Mouse (Mus musculus) kidney, embryonic 16.5 days (tissue): ENCODE data around the gene Gm8165. TPM values are rescaled to one million over a fixed set of nuclear protein-coding genes. Genes with fewer than 3 reads are reported as not detected.
"Not testable (repeated sequence)": the region's sequence is repeated elsewhere in the genome, so short reads cannot be mapped to it uniquely, and the experiment has no call there.

Experiments
- ATAC-seq: fragments of 200-750 bp; cut with Nextera tagmentation; 2 replicates; pipeline ENCODE4 v1.8.0; 2017; ENCODE audit warnings: moderate TSS enrichment; ENCODE audit not compliant: low FRiP score, low TSS enrichment
- H3K27ac ChIP-seq: fragments of 300-500 bp; sonication (generic); 2 replicates; pipeline ENCODE4 v1.5.1; 2014; ENCODE audit warnings: low read length
- H3K27me3 ChIP-seq: fragments of 300-500 bp; sonication (generic); 2 replicates; pipeline ENCODE4 v1.6.1; 2014; ENCODE audit warnings: low read length, control low read depth, mixed read lengths; ENCODE audit not compliant: insufficient read depth
- H3K36me3 ChIP-seq: fragments of 300-500 bp; sonication (generic); 2 replicates; pipeline ENCODE4 v1.6.1; 2014; ENCODE audit warnings: low read length, control low read depth, mixed read lengths; ENCODE audit not compliant: insufficient read depth
- H3K4me1 ChIP-seq: fragments of 300-500 bp; sonication (generic); 2 replicates; pipeline ENCODE4 v1.6.1; 2014; ENCODE audit warnings: low read length, control low read depth, mixed read lengths; ENCODE audit not compliant: insufficient read depth
- H3K4me2 ChIP-seq: fragments of 300-500 bp; sonication (generic); replicated peaks from 2 replicates; pipeline ENCODE4 v1.6.1; 2014; ENCODE audit warnings: low read depth, low read length
- H3K4me3 ChIP-seq: fragments of 300-500 bp; sonication (generic); 2 replicates; pipeline ENCODE4 v1.5.1; 2014; ENCODE audit warnings: mild to moderate bottlenecking, low read length
- H3K9ac ChIP-seq: fragments of 300-500 bp; sonication (generic); replicated peaks from 2 replicates; pipeline ENCODE4 v1.6.1; 2014; ENCODE audit warnings: low read length
- H3K9me3 ChIP-seq: fragments of 300-500 bp; sonication (generic); 2 replicates; pipeline ENCODE4 v1.6.1; 2016; ENCODE audit warnings: low read length, control low read depth
- WGBS: fragments of 180-500 bp; shearing (Covaris S2); extraction: QIAGEN DNeasy Blood & Tissue Kit; methylation state at CpG from one replicate; pipeline ENCODE4 v1.1.7; 2014; 5-methylcytosine and 5-hydroxymethylcytosine counted together
- polyA plus RNA-seq: library from polyadenylated mRNA; unstranded; fragments of >200 nt; fragmentation: Nextera tagmentation; extraction: Ambion mirVana; gene quantifications from 2 replicates; pipeline ENCODE4 v1.2.1, GENCODE M21; 2015

The Gm8165 gene
- not detected in 2 replicates for polyA plus RNA-seq

GRCm38 (mm10) chr14:43677099-43677498 lies at the start of gene Gm8165:
Gm8165 (minus strand) TSS chr14:43677199.
- not testable (repeated sequence) for H3K27ac ChIP-seq, H3K4me1 ChIP-seq, H3K36me3 ChIP-seq, H3K9me3 ChIP-seq, ATAC-seq, H3K27me3 ChIP-seq, H3K4me3 ChIP-seq, H3K4me2 ChIP-seq, H3K9ac ChIP-seq
- WGBS, result no CpG with 5 or more reads among the region's 2 CpGs

- not testable (repeated sequence) for H3K27me3 ChIP-seq, H3K9me3 ChIP-seq, H3K36me3 ChIP-seq, H3K9ac ChIP-seq, H3K4me1 ChIP-seq, ATAC-seq, H3K4me2 ChIP-seq, H3K4me3 ChIP-seq, H3K27ac ChIP-seq
- 90% methylated on average over 4 of the region's 4 CpGs for WGBS
Measured at GRCm38 (mm10) chr14:43697621-43698020, 20.6 kb upstream of the Gm8165 start, which contains the start of gene Gm7324. Gm7324 (plus strand) TSS chr14:43697828.

Other genes starting within 250 kb of the Gm8165 start
- not detected in 2 replicates for gene Gm5799, start 133.6 kb downstream of the Gm8165 start, polyA plus RNA-seq
- not detected in 2 replicates for gene Gm17654, start 98.1 kb downstream of the Gm8165 start, polyA plus RNA-seq
- gene Gm10375, start 69.2 kb downstream of the Gm8165 start, polyA plus RNA-seq, result not detected in 2 replicates
- gene Gm7324, start 20.6 kb upstream of the Gm8165 start, polyA plus RNA-seq, result 0.92 and 0.96 TPM in 2 replicates
- gene Gm16506, start 50.3 kb upstream of the Gm8165 start, polyA plus RNA-seq, result not detected in 2 replicates
- not detected in 2 replicates for gene Gm6526, start 70.7 kb upstream of the Gm8165 start, polyA plus RNA-seq
- gene Gm8180, start 107.5 kb upstream of the Gm8165 start, polyA plus RNA-seq, result not detected in 2 replicates
- not detected in 2 replicates for gene Ear1, start 198.3 kb upstream of the Gm8165 start, polyA plus RNA-seq
- gene Ear10, start 246.4 kb upstream of the Gm8165 start, polyA plus RNA-seq, result not detected in 2 replicates
- 17.8 and 19.3 TPM in 2 replicates for gene Gm8113, start 248.2 kb upstream of the Gm8165 start, polyA plus RNA-seq